Mouse (Mus musculus): ENCODE data around the gene Gm21739.
"Not testable (repeated sequence)": the region's sequence is repeated elsewhere in the genome, so short reads cannot be mapped to it uniquely, and the experiment has no call there.

Gm21739 gene

GRCm38 (mm10) chrY:44264344-44264743 lies at the start of gene Gm21739:
Gene Gm21739, minus strand, starts transcription at chrY:44264444.
- not testable (repeated sequence) for DNase-seq (ENCODE audit: low spot score in 2 of 2)

Data from urinary bladder, postnatal 36 days (tissue).